Mouse (Mus musculus): ENCODE data around the gene P2ry4. TPM values are rescaled to one million over a fixed set of nuclear protein-coding genes. Genes with fewer than 3 reads are reported as not detected.

Gene P2ry4
- total and polyA plus RNA-seq, 3 experiments, result not detected

DNA sequence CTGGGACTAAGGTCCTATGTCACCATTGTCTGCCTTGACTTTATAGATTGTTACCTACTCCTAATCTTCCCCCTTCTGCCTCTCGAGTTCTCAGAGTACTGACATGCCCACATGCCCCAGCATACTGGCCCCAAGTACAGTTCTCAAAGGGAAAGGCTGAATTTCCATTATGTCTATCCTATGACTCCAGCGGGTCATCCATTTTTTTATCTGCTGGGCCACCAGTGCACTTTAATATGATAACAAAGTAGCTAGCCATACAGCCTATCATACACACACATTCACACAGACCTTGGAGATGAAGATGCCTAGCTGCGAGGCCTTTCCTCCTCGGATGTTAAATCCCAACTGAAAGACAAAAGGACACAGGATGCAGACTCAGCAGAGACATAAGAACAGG, 29.6 kb upstream of the P2ry4 start:
- Histone ChIP-seq H3K36me3 (ENCODE audit: control insufficient read depth, insufficient read depth, low read length) (no peaks in the 10 kb centered on the region), H3K79me2 (replicated peaks; ENCODE audit: control insufficient read depth, insufficient read depth, low read length) (no peaks in the 10 kb centered on the region), H3K27ac (no peak overlapping the region), H3K4me3 (no peak overlapping the region), H3K4me1 (ENCODE audit: control insufficient read depth, insufficient read depth, low read length) (no peaks in the 10 kb centered on the region), H3K27me3 (ENCODE audit: control insufficient read depth, insufficient read depth, low read length) (no peaks in the 10 kb centered on the region), H3K9ac (ENCODE audit: low read depth, low read length) (no peak overlapping the region)
- DNase-seq, result no peak
- intact Hi-C loops (cut with DNase I), result no loop called here
- TF ChIP-seq POLR2A (IDR thresholded peaks at IDR 0.05; ENCODE audit: insufficient read depth, low read depth, low read length) (no peak), EP300 (IDR thresholded peaks at IDR 0.05; ENCODE audit: insufficient read depth, low read depth, low read length) (no peak), CTCF (IDR thresholded peaks at IDR 0.05) (no peak)
- WGBS, result 85% methylated on average over 4 of the region's 4 CpGs

DNA sequence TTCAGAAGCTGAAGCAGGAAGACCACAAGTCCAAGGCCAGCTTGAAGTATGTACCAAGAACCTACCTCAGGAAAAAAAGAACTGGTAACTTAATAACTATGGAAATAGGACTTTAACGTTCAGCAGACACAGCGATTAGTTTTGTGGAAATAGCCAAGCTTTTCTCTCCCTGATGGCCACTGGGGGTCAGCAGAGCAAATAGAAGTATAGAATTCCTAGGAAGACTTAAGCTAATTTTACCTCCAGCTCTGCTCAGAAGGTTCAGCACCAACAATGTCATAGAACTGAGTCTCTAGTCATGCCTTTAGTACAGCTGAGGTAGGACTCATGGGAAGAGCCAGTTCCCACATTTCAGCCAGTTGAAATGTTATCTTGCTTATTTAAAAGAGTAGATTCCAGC, 26.7 kb upstream of the P2ry4 start:
- Histone ChIP-seq H3K4me1 (ENCODE audit: control insufficient read depth, insufficient read depth, low read length) (no peaks in the 10 kb centered on the region), H3K27me3 (ENCODE audit: control insufficient read depth, insufficient read depth, low read length) (no peaks in the 10 kb centered on the region), H3K79me2 (replicated peaks; ENCODE audit: control insufficient read depth, insufficient read depth, low read length) (no peaks in the 10 kb centered on the region), H3K36me3 (ENCODE audit: control insufficient read depth, insufficient read depth, low read length) (no peaks in the 10 kb centered on the region), H3K9ac (ENCODE audit: low read depth, low read length) (no peak overlapping the region), H3K4me3 (no peak overlapping the region), H3K27ac (no peak overlapping the region)
- no peak for DNase-seq
- TF ChIP-seq CTCF (IDR thresholded peaks at IDR 0.05) (peak; percentile 53), POLR2A (IDR thresholded peaks at IDR 0.05; ENCODE audit: insufficient read depth, low read depth, low read length) (no peak), EP300 (IDR thresholded peaks at IDR 0.05; ENCODE audit: insufficient read depth, low read depth, low read length) (no peak)
- WGBS, result 56% methylated on average over 2 of the region's 2 CpGs
- intact Hi-C loops (cut with DNase I), result loop anchor here (1.0 kb wide), 1 partner anchor 118 kb away; no protein-coding TSS in a partner anchor

GRCm38 (mm10) chrX:100618488-100618887, 23.8 kb upstream of the P2ry4 start:
- TF ChIP-seq EP300 (IDR thresholded peaks at IDR 0.05; ENCODE audit: insufficient read depth, low read depth, low read length) (no peak), CTCF (IDR thresholded peaks at IDR 0.05) (no peak), POLR2A (IDR thresholded peaks at IDR 0.05; ENCODE audit: insufficient read depth, low read depth, low read length) (no peak)
- Histone ChIP-seq H3K36me3 (ENCODE audit: control insufficient read depth, insufficient read depth, low read length) (no peaks in the 10 kb centered on the region), H3K27ac (no peak overlapping the region), H3K9ac (ENCODE audit: low read depth, low read length) (no peak overlapping the region), H3K4me1 (ENCODE audit: control insufficient read depth, insufficient read depth, low read length) (no peaks in the 10 kb centered on the region), H3K27me3 (ENCODE audit: control insufficient read depth, insufficient read depth, low read length) (no peaks in the 10 kb centered on the region), H3K4me3 (no peak overlapping the region), H3K79me2 (replicated peaks; ENCODE audit: control insufficient read depth, insufficient read depth, low read length) (no peaks in the 10 kb centered on the region)
- no peak for DNase-seq
- intact Hi-C loops (cut with DNase I), result no loop called here
- 59% methylated on average over 3 of the region's 3 CpGs for WGBS

- Histone ChIP-seq H3K27me3 (ENCODE audit: control insufficient read depth, insufficient read depth, low read length) (no peaks in the 10 kb centered on the region), H3K9ac (ENCODE audit: low read depth, low read length) (no peak within 1 kb of the TSS), H3K4me1 (ENCODE audit: control insufficient read depth, insufficient read depth, low read length) (no peaks in the 10 kb centered on the region), H3K79me2 (replicated peaks; ENCODE audit: control insufficient read depth, insufficient read depth, low read length) (no peaks in the 10 kb centered on the region), H3K27ac (no peak within 1 kb of the TSS), H3K4me3 (no peak within 1 kb of the TSS), H3K36me3 (ENCODE audit: control insufficient read depth, insufficient read depth, low read length) (no peaks in the 10 kb centered on the region)
- intact Hi-C loops (cut with DNase I), result no loop called here
- DNase-seq, result no peak
- no peak for TF ChIP-seq CTCF (IDR thresholded peaks at IDR 0.05)
- no peak for TF ChIP-seq POLR2A (IDR thresholded peaks at IDR 0.05; ENCODE audit: insufficient read depth, low read depth, low read length)
- no peak for TF ChIP-seq EP300 (IDR thresholded peaks at IDR 0.05; ENCODE audit: insufficient read depth, low read depth, low read length)
- WGBS, result 76% methylated on average over 1 of the region's 1 CpGs
Observed at GRCm38 (mm10) chrX:100605314-100605713, 10.6 kb upstream of the P2ry4 start, which contains the start of gene Arr3. Gene Arr3 (plus strand): TSS chrX:100605497.

DNA sequence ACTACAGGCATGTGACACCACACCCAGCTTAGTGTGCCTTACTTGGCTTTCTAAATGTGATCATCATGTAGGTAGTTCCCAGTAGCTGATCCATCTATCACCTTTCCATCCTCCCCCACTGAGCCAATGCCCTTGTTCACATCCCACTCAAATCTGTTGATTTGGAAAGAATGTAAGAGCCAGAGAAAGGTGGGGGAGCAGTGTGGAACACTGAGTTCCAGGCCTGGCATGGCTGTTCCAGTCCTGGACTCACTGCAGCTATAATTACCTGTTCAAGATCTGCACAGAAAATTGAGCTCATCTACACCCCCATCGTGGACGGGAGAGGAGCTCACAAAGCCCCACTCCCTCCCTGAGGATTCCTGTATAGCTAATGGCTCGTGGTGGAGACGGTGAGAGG, 5.1 kb upstream of the P2ry4 start:
- no peak for DNase-seq
- Histone ChIP-seq H3K4me3 (no peak overlapping the region), H3K79me2 (replicated peaks; ENCODE audit: control insufficient read depth, insufficient read depth, low read length) (no peaks in the 10 kb centered on the region), H3K27ac (no peak overlapping the region), H3K27me3 (ENCODE audit: control insufficient read depth, insufficient read depth, low read length) (no peaks in the 10 kb centered on the region), H3K9ac (ENCODE audit: low read depth, low read length) (no peak overlapping the region), H3K36me3 (ENCODE audit: control insufficient read depth, insufficient read depth, low read length) (no peaks in the 10 kb centered on the region), H3K4me1 (ENCODE audit: control insufficient read depth, insufficient read depth, low read length) (no peaks in the 10 kb centered on the region)
- 73% methylated on average over 4 of the region's 4 CpGs for whole genome bisulfite sequencing
- intact Hi-C loops (cut with DNase I), result no loop called here
- TF ChIP-seq CTCF (IDR thresholded peaks at IDR 0.05), result no peak
- no peak for TF ChIP-seq EP300 (IDR thresholded peaks at IDR 0.05; ENCODE audit: insufficient read depth, low read depth, low read length)
- TF ChIP-seq POLR2A (IDR thresholded peaks at IDR 0.05; ENCODE audit: insufficient read depth, low read depth, low read length), result no peak

DNA sequence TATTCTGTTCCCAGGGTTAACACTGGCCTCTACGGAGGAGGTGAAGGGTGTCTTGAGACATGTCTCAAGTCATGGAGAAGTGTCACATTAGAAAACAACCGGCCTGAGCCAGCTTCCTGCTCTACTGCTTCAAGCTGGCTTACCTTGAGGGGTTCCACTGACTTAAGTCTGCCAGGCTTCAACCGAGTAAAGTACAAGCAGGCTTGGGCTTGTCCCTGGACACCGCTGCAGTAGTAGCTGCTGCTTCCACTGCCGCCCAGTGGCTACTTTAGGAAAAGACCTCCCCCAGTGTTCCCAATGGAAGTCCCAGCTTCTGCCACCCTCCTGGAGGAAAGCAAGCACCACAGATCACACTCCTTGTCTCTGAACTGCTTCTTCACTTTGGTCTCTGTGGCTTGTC, 2.8 kb upstream of the P2ry4 start:
- H3K4me3 ChIP-seq, result no peak overlapping the region
- 25% methylated on average over 5 of the region's 5 CpGs for WGBS
- H3K27me3 ChIP-seq (ENCODE audit: control insufficient read depth, insufficient read depth, low read length), result no peaks in the 10 kb centered on the region
- H3K79me2 ChIP-seq (replicated peaks; ENCODE audit: control insufficient read depth, insufficient read depth, low read length), result no peaks in the 10 kb centered on the region
- TF ChIP-seq EP300 (IDR thresholded peaks at IDR 0.05; ENCODE audit: insufficient read depth, low read depth, low read length) (no peak), CTCF (IDR thresholded peaks at IDR 0.05) (peak; percentile 63), POLR2A (IDR thresholded peaks at IDR 0.05; ENCODE audit: insufficient read depth, low read depth, low read length) (no peak)
- H3K27ac ChIP-seq, result no peak overlapping the region
- DNase-seq, result peak in 1 of 2 experiments; percentile 6
- intact Hi-C loops (cut with DNase I), result no loop called here
- H3K36me3 ChIP-seq (ENCODE audit: control insufficient read depth, insufficient read depth, low read length), result no peaks in the 10 kb centered on the region
- H3K9ac ChIP-seq (ENCODE audit: low read depth, low read length), result no peak overlapping the region
- no peaks in the 10 kb centered on the region for H3K4me1 ChIP-seq (ENCODE audit: control insufficient read depth, insufficient read depth, low read length)

Measured in heart, adult 2 months (tissue).